Mouse (Mus musculus) naive thymus-derived CD4-positive, alpha-beta T cell, adult 2 months (primary cell): ENCODE measurements around the gene Gm28036.
"Not testable (repeated sequence)": the region's sequence is repeated elsewhere in the genome, so short reads cannot be mapped to it uniquely, and the experiment has no call there.

Experiments used
- DNase-seq: peaks from one replicate; pipeline ENCODE4 v3.0.0-alpha.2; 2011; ENCODE audit warnings: low read depth

Gene Gm28036

GRCm38 (mm10) chr2:156126992-156127391 lies at the start of gene Gm28036:
Gene Gm28036 (minus strand): TSS chr2:156127092.
- no peak for DNase-seq

GRCm38 (mm10) chr2:156166557-156166956 lies 39.7 kb upstream of the Gm28036 start:
- DNase-seq: no peak

GRCm38 (mm10) chr2:156165478-156165877 lies 38.6 kb upstream of the Gm28036 start:
- DNase-seq: no peak

GRCm38 (mm10) chr2:156151538-156151937 lies 24.6 kb upstream of the Gm28036 start:
- no peak for DNase-seq

DNA sequence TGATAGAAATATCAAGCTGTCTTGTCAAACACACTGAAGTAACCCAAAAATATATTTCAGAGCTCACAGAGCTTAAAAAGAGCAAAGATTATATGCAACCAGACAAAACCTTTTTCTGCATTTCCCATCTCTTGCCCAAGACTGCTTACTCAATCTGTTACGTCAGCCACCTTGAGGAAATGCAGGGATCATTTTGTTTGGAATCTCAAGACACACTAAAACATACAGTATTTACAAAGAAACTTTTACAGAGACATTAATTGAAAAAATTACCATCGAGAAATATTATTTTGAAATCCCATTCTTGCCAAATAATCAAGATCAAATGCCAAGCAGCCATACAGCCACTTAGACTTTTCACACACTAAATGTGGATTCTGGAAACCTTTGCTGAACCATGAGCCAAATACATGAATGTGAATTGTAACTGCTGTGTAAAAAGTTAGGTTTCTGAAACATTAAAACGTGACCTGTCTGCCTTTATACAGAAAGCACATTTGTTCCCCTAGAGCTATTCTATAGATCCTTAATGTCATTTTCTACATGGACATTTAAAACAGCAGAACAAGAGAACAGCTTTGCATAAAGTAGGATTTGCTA lies 20.5 kb upstream of the Gm28036 start:
- no peak for DNase-seq

GRCm38 (mm10) chr2:156146272-156146989 lies 19.5 kb upstream of the Gm28036 start:
- DNase-seq: peak; percentile 24

- no peak for DNase-seq
These were observed 18.7 kb upstream of the Gm28036 start for GRCm38 (mm10) chr2:156145486-156146130.

DNA sequence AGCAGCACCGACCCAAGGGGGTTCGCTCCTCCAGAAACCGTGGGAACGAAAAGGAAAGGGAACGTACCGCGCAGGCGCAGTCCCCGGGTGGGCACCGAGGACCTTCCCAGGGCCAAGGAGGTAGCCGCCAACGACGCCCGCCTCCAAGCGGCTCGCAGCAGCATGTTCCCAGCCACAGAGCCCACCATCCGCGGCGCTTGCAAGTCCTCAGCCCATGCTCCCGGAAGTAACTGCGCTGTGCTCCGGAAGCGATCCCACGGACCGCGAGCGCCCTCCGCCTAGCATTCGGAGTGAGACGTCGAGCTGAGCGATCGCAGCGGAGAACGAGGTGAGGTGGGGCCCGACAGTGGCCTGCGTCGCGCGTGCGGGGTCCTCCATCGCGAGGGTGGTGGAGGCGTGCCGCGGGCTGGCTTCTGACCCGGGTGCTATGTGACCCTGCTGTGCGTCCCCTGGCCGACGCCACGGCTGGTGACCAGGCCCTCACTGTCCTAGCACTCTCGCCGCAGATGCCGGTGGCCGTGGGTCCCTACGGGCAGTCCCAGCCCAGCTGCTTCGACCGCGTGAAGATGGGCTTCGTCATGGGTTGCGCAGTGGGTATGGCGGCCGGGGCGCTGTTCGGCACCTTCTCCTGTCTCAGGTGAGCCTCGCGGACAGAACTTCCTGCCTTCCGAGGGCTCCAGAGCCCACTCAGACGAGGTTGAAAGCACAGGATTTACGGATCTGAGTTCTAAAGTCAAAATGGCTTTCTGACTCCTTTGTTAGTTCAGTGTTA lies 17.2 kb upstream of the Gm28036 start, which contains the start of the genes Romo1 and Nfs1:
Gene Romo1 (plus strand): TSS at position 87 of the 772 bp plus-strand sequence.
Gene Nfs1 (minus strand): TSS at position 234 of the 772 bp plus-strand sequence.
- peak; percentile 94 for DNase-seq

DNA sequence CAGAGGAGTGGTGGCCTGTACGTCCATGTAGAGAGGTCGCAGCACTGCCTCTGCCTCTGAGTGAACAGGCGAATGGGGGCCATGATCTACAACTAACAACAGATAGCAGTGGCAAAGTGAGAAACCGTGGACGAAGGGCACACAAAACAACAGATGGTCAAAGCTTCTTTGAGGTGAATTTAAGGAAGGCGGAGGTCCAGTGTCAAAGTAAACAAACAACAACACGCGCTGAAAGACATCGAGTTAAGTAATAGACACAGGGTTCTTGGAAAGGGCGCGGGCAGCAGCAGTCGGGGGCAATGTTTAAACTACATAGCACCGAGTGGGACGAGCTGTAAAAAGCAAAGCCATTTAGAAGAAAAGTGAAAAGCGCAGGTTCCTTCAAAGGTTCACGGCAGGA lies 16.5 kb upstream of the Gm28036 start:
- no peak for DNase-seq

- no peak for DNase-seq
These were observed 15.9 kb upstream of the Gm28036 start for GRCm38 (mm10) chr2:156142820-156143219.

DNA sequence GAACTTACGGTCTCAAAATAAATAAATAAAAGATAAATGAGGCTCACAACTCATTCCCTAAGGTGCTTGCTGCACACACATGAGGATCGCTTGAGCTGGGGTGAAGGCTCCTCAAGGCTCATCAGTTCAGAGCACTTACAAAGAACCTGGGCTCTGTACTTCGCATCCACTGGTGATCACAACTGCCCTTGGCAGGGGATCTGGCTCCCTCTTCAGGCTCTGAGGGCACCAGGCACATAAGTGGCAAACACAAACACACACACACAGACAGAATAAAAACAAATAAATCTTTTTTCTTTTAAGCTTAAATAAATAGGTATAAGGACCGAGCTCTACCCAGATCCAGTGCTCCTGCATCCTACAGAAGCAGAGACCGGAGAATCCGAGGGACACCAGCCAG lies 8.8 kb upstream of the Gm28036 start:
- DNase-seq: no peak

DNA sequence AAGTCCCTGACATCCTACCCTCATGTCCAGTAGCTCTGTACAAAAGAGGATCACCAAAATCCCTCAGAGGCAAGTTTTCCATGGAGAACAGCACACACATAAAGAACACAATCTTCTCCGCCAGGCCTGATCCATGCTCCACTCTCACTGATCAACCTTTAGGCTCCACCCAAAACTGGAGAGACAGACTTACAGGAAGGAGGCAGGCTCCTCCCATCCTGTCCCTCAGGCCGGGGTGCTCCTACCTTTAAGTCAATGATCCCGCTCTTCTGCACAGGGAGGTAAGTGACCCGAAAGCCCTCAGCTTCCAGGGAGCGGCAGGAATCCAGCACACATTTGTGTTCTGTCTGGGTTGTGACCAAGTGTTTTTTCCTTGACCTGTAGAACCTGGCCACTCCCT lies 7.3 kb upstream of the Gm28036 start:
- no peak for DNase-seq

GRCm38 (mm10) chr2:156123731-156124130 lies 3.2 kb downstream of the Gm28036 start:
- no peak for DNase-seq

GRCm38 (mm10) chr2:156119566-156119965 lies 7.3 kb downstream of the Gm28036 start:
- no peak for DNase-seq

DNA sequence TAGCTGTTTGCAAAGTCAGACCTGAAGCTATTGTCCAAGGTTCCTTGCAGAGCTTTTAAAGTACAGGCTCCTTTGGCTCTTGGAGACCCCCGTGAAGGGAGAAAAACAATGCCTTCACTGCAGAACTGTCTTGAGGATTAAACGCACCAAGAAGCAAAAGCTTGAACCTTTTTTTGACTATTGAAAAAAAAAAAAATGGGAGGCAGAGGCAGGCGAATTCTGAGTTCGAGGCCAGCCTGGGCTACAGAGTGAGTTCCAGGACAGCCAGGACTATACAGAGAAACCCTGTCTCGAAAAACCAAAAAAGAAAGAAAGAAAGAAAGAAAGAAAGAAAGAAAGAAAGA lies 14.8 kb downstream of the Gm28036 start:
- DNase-seq: not testable (repeated sequence)

DNA sequence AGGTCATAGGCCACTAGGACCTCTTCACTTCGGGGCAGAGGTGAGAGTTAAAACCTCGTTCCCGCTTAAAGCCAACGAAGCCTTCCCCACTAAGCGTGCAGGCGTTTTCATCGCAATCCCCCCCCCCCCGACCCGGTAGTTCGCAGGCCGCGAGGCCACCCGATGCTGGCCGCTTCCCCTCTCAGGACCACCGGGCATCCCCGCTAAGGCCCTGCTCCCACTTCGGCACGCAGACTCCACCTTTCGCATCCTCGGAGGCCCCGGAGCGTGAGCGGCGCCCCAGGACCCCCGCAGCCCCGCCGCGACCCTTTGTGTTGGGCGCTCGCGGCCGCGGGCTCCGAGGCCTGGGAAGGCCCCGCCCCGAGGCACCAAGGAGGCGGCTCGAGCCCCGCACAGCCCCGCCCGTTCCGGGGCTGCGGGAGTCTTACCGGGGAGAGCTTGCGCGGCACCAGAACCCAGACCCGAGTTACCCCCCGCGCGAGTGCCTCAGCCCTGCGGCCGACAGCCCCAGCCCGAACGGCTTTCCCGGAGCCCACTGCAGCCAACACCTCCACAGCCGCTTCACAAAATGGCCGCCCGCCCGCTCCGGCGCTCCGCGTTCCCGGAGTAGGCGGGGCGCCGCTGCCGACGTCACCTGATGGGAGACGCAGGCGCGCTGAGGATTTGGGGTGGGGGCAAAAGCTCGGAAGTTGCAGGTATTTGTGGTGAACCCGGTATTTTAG lies 15.4 kb downstream of the Gm28036 start, which contains the start of the genes Cpne1 and Rbm12:
Gene Cpne1 (minus strand): TSS at position 608 of the 722 bp plus-strand sequence.
Gene Rbm12 (minus strand): TSS at position 621 of the 722 bp plus-strand sequence.
- peak; percentile 96 for DNase-seq

GRCm38 (mm10) chr2:156110627-156111357 lies 16.1 kb downstream of the Gm28036 start:
- DNase-seq: peak; percentile 53

- no peak for DNase-seq
These were observed 35.0 kb downstream of the Gm28036 start for GRCm38 (mm10) chr2:156091926-156092325.

GRCm38 (mm10) chr2:156089799-156090198 lies 37.1 kb downstream of the Gm28036 start:
- DNase-seq: no peak

GRCm38 (mm10) chr2:156087391-156088110 lies 39.3 kb downstream of the Gm28036 start:
- no peak for DNase-seq
